Mouse (Mus musculus): ENCODE data around the gene Dnajc30. TPM values are rescaled to one million over a fixed set of nuclear protein-coding genes. Genes with fewer than 3 reads are reported as not detected.
A peak's percentile ranks its signal among the peaks of the same experiment; 100 is the strongest.

The Dnajc30 gene
- total and polyA plus RNA-seq, 3 experiments: 8.0 to 51.3 (median 17.3) TPM

DNA sequence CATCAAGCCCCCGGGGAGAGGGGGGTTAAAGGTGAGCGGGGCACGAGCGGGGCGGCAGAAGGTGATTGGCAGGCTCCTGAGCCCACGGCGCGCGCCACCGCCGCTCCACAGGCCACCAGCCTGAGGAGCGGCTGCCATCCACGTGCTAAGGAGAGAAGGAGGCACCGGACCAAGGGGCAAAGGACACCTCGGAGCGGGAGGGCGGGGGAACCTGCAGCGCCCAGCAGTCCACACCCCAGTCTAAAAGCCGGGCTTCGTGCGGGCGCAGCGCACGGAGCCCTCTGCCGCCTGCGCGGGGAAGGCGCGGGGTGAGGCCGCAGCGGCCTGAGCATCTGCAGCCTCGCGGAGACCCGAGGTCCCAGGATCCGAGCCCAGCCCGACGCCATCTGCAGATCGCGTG, 25.7 kb downstream of the Dnajc30 start, which contains the start of gene Mlxipl:
TSS of gene Mlxipl (plus strand) at position 238 of the 400 bp plus-strand sequence.
- H3K4me3 ChIP-seq (ENCODE audit: low read depth, low read length): no peak within 1 kb of the TSS
- peaks cover 63% of the 10 kb centered on the region for H3K27me3 ChIP-seq (ENCODE audit: insufficient read depth, low read length)
- no peak for ATAC-seq (ENCODE audit: extremely low read depth, insufficient number of reproducible peaks, low FRiP score, poor library complexity, severe bottlenecking)
- TF ChIP-seq GATA2 (IDR thresholded peaks at IDR 0.05; ENCODE audit: borderline replicate concordance, low read depth, low read length): no peak
- TF ChIP-seq POLR2AphosphoS5 (IDR thresholded peaks at IDR 0.05; ENCODE audit: insufficient replicate concordance, low read depth, low read length): no peak
- no peak for TF ChIP-seq CTCF (IDR thresholded peaks at IDR 0.05; ENCODE audit: low read depth, low read length)
- TF ChIP-seq GATA1 (IDR thresholded peaks at IDR 0.05; ENCODE audit: borderline replicate concordance, low read length): no peak
- no peak for TF ChIP-seq TAL1 (conservative IDR thresholded peaks at IDR 0.05; ENCODE audit: low read depth, low read length)
- no peaks in the 10 kb centered on the region for H3K9me3 ChIP-seq (replicated peaks)
- H3K36me3 ChIP-seq (replicated peaks): no peaks in the 10 kb centered on the region
- H3K4me1 ChIP-seq (ENCODE audit: insufficient read depth, low read depth, low read length): peaks cover 9% of the 10 kb centered on the region; the same call in 1 of the 2 replicates
- no peak for DNase-seq (ENCODE audit: low spot score)

DNA sequence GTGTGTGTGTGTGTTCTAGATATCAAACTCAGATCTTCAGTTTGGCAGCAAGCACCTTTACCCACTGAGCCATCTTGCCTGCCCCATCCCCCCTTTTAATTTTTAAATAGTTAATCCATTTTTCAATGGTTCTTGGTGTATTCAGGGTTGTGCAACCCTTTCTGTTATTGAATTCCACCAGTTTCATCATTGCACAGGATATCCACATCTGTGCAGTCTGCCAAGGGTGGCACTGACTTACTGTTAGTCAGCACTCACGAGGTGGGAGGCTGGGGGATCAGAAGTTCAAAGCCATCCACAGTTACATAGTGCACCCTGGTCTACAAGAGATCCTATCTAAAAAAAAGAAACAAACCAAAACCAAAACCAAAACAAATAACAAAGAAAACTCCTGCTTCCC, 37.0 kb downstream of the Dnajc30 start:
- H3K27me3 ChIP-seq (ENCODE audit: insufficient read depth, low read length): peaks cover 11% of the 10 kb centered on the region
- DNase-seq (ENCODE audit: low spot score): no peak
- no peak for ATAC-seq (ENCODE audit: extremely low read depth, insufficient number of reproducible peaks, low FRiP score, poor library complexity, severe bottlenecking)
- TF ChIP-seq GATA2 (IDR thresholded peaks at IDR 0.05; ENCODE audit: borderline replicate concordance, low read depth, low read length) (no peak), GATA1 (IDR thresholded peaks at IDR 0.05; ENCODE audit: borderline replicate concordance, low read length) (no peak), POLR2AphosphoS5 (IDR thresholded peaks at IDR 0.05; ENCODE audit: insufficient replicate concordance, low read depth, low read length) (no peak), CTCF (IDR thresholded peaks at IDR 0.05; ENCODE audit: low read depth, low read length) (no peak), TAL1 (conservative IDR thresholded peaks at IDR 0.05; ENCODE audit: low read depth, low read length) (no peak)
- no peak overlapping the region for H3K4me3 ChIP-seq (ENCODE audit: low read depth, low read length)
- no peaks in the 10 kb centered on the region for H3K36me3 ChIP-seq (replicated peaks)
- H3K9me3 ChIP-seq (replicated peaks): no peaks in the 10 kb centered on the region
- H3K4me1 ChIP-seq (ENCODE audit: insufficient read depth, low read depth, low read length): peaks cover 11% of the 10 kb centered on the region

DNA sequence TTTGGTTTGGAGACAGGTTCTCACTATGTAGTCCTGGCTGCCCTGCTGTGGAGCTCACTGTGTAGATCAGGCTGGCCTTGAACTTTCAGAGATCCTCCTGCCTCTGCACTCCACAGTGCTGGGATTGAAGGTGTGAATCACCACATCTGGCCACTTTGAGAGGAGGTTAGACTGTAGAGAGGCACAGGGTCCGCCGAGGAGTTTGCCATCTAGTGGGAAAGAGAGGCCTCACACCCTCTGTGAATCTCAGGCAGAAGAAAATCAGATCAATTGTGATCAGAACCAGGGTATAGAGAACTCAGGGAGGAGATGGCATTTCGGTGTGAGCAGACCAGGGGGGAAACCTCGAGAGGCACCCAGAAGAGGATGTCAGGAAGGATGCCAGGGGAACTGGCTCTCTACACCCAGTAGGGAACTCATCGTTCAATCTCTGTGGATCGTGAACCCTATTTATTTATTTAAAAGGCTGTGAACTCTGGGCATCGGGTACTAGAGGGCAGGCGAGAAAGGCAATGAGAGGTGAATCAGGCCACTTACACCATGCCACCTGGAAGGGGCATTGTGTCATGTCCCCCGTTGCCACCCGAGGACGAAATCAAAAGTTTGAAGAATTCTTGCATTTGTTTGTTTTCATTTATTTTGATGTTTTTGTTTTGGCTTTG, 40.1 kb downstream of the Dnajc30 start:
- no peak overlapping the region for H3K4me3 ChIP-seq (ENCODE audit: low read depth, low read length)
- no peak for TF ChIP-seq GATA1 (IDR thresholded peaks at IDR 0.05; ENCODE audit: borderline replicate concordance, low read length)
- peak; percentile 23; the same call in 1 of the 2 replicates for TF ChIP-seq CTCF (IDR thresholded peaks at IDR 0.05; ENCODE audit: low read depth, low read length)
- TF ChIP-seq GATA2 (IDR thresholded peaks at IDR 0.05; ENCODE audit: borderline replicate concordance, low read depth, low read length): no peak
- no peak for TF ChIP-seq TAL1 (conservative IDR thresholded peaks at IDR 0.05; ENCODE audit: low read depth, low read length)
- no peak for TF ChIP-seq POLR2AphosphoS5 (IDR thresholded peaks at IDR 0.05; ENCODE audit: insufficient replicate concordance, low read depth, low read length)
- no peak for ATAC-seq (ENCODE audit: extremely low read depth, insufficient number of reproducible peaks, low FRiP score, poor library complexity, severe bottlenecking)
- H3K9me3 ChIP-seq (replicated peaks): peaks cover 9% of the 10 kb centered on the region
- no peaks in the 10 kb centered on the region for H3K36me3 ChIP-seq (replicated peaks)
- peaks cover 32% of the 10 kb centered on the region for H3K27me3 ChIP-seq (ENCODE audit: insufficient read depth, low read length)
- H3K4me1 ChIP-seq (ENCODE audit: insufficient read depth, low read depth, low read length): no peaks in the 10 kb centered on the region
- peak; percentile 21 for DNase-seq (ENCODE audit: low spot score)

DNA sequence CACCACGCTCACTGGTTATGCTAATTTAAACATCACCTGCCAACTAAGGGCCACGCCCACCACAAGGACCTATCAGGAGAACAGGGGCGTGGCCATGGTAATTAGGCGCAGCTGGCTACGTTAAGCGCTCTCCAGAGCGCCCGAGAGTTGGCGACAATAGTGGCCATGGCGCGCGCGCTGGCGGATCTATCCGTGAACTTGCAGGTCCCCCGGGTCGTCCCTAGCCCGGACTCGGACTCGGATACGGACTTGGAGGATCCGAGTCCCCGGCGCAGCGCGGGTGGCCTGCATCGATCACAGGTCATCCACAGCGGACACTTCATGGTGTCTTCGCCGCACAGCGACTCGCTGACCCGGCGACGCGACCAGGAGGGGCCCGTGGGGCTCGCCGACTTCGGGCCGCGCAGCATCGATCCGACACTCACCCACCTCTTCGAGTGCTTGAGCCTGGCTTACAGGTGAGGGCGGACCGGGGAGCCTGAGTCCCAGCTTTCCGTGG, 42.8 kb downstream of the Dnajc30 start:
- H3K4me1 ChIP-seq (ENCODE audit: insufficient read depth, low read depth, low read length): no peaks in the 10 kb centered on the region
- no peak for DNase-seq (ENCODE audit: low spot score)
- H3K36me3 ChIP-seq (replicated peaks): no peaks in the 10 kb centered on the region
- ATAC-seq (ENCODE audit: extremely low read depth, insufficient number of reproducible peaks, low FRiP score, poor library complexity, severe bottlenecking): no peak
- H3K4me3 ChIP-seq (ENCODE audit: low read depth, low read length): no peak overlapping the region
- no peak for TF ChIP-seq GATA1 (IDR thresholded peaks at IDR 0.05; ENCODE audit: borderline replicate concordance, low read length)
- no peak for TF ChIP-seq GATA2 (IDR thresholded peaks at IDR 0.05; ENCODE audit: borderline replicate concordance, low read depth, low read length)
- TF ChIP-seq CTCF (IDR thresholded peaks at IDR 0.05; ENCODE audit: low read depth, low read length): no peak
- H3K27me3 ChIP-seq (ENCODE audit: insufficient read depth, low read length): peaks cover 43% of the 10 kb centered on the region
- H3K9me3 ChIP-seq (replicated peaks): peaks cover 9% of the 10 kb centered on the region

DNA sequence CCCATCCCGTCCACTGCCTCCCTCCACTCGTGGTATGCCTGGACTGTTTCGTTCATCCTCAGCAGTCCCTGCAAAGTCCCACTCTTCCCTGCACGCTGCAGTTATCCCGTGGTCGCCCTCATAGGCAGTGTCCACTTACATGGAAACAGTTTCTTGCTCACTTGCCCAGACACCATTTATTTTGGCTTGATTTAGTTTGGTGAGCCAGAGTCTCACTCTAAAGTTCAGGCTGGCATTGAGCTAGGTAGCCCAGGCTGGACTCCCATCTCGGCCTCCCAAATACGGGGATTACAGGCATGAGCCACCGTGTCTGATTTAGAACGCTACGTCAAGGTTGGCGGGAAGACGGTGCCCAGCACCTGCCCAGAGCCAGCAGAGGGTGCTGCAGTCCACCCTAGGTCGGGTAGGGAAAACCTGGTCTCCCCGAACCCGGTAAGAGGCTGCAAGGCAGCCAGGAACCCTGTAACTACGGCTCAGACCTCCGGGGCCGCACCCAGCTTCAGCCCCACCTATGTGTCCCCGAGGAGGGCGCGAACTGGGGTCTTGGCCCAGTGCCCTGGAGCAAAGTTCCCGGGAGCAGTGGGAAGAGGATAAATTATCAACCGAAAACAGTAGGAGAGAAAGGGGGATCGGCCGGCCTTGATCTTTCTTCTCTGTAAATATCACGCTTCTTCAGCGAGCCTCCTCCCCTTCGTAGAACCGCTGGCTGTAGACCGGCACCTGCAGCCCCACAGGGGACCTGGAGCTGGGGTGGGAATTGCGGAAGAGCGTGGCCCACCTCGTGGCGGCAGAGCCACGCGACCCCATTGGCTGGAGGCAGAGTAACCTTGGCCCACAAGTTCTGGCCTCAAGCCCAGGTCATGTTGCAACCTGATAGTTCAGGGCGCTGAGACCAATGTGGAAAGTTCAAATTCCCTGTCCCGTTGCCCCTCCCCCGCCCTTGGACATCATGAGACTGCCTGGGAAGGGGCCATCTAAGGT, 43.8 kb downstream of the Dnajc30 start:
- H3K27me3 ChIP-seq (ENCODE audit: insufficient read depth, low read length): peaks cover 43% of the 10 kb centered on the region
- ATAC-seq (ENCODE audit: extremely low read depth, insufficient number of reproducible peaks, low FRiP score, poor library complexity, severe bottlenecking) (no peak), DNase-seq (ENCODE audit: low spot score) (no peak)
- H3K4me3 ChIP-seq (ENCODE audit: low read depth, low read length): no peak overlapping the region
- H3K4me1 ChIP-seq (ENCODE audit: insufficient read depth, low read depth, low read length): no peaks in the 10 kb centered on the region
- no peaks in the 10 kb centered on the region for H3K36me3 ChIP-seq (replicated peaks)
- TF ChIP-seq GATA2 (IDR thresholded peaks at IDR 0.05; ENCODE audit: borderline replicate concordance, low read depth, low read length) (no peak), GATA1 (IDR thresholded peaks at IDR 0.05; ENCODE audit: borderline replicate concordance, low read length) (no peak)
- peaks cover 9% of the 10 kb centered on the region for H3K9me3 ChIP-seq (replicated peaks)

DNA sequence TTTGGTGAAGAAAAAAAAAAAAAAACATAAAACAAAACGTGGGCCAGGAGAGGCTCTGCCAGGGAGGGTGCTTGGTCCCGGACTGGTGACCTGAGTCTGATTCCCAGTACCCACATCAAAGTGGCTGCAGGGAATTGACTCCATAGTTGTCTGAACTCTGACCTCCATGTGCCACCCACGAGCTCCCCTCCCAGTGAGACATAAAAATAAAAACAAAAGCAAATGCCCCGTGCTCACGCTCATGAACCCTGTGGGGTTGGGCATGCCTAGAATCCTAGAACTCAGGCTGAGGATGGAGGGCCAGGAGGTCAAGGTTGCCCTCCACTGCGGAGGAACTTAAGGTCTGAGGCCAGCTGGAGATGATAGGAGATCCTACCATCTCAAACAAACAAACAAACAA, 45.0 kb downstream of the Dnajc30 start:
- H3K9me3 ChIP-seq (replicated peaks): peaks cover 9% of the 10 kb centered on the region
- DNase-seq (ENCODE audit: low spot score): no peak
- H3K27me3 ChIP-seq (ENCODE audit: insufficient read depth, low read length): peaks cover 48% of the 10 kb centered on the region
- no peak overlapping the region for H3K4me3 ChIP-seq (ENCODE audit: low read depth, low read length)
- TF ChIP-seq CTCF (IDR thresholded peaks at IDR 0.05; ENCODE audit: low read depth, low read length): no peak
- no peak for TF ChIP-seq TAL1 (conservative IDR thresholded peaks at IDR 0.05; ENCODE audit: low read depth, low read length)
- TF ChIP-seq GATA2 (IDR thresholded peaks at IDR 0.05; ENCODE audit: borderline replicate concordance, low read depth, low read length): no peak
- no peak for TF ChIP-seq POLR2AphosphoS5 (IDR thresholded peaks at IDR 0.05; ENCODE audit: insufficient replicate concordance, low read depth, low read length)
- no peak for TF ChIP-seq GATA1 (IDR thresholded peaks at IDR 0.05; ENCODE audit: borderline replicate concordance, low read length)
- H3K4me1 ChIP-seq (ENCODE audit: insufficient read depth, low read depth, low read length): no peaks in the 10 kb centered on the region
- no peaks in the 10 kb centered on the region for H3K36me3 ChIP-seq (replicated peaks)
- ATAC-seq (ENCODE audit: extremely low read depth, insufficient number of reproducible peaks, low FRiP score, poor library complexity, severe bottlenecking): no peak
